Mouse (Mus musculus) limb, embryonic 12.5 days (tissue): ENCODE data around the gene Stat5b. TPM values are rescaled to one million over a fixed set of nuclear protein-coding genes. Genes with fewer than 3 reads are reported as not detected.
A peak's percentile ranks its signal among the peaks of the same experiment; 100 is the strongest.

ENCODE experiments used
- ATAC-seq: fragments of 200-750 bp; cut with Nextera tagmentation; 2 replicates; pipeline ENCODE4 v1.8.0; 2017; ENCODE audit warnings: low read depth, moderate TSS enrichment; ENCODE audit not compliant: insufficient number of reproducible peaks, insufficient read depth, low FRiP score, low TSS enrichment
- H3K27ac ChIP-seq: fragments of 300-500 bp; sonication (generic); 2 replicates; pipeline ENCODE4 v1.5.1; 2016; ENCODE audit warnings: mild to moderate bottlenecking, moderate library complexity
- H3K27me3 ChIP-seq: fragments of 300-500 bp; sonication (generic); 2 replicates; pipeline ENCODE4 v1.6.1; 2016; ENCODE audit warnings: mild to moderate bottlenecking, moderate library complexity
- H3K36me3 ChIP-seq: fragments of 300-500 bp; sonication (generic); 2 replicates; pipeline ENCODE4 v1.6.1; 2016; ENCODE audit warnings: mild to moderate bottlenecking, moderate library complexity
- H3K4me1 ChIP-seq: fragments of 300-500 bp; sonication (generic); replicated peaks from 2 replicates; pipeline ENCODE4 v1.6.1; 2016
- H3K4me2 ChIP-seq: fragments of 300-500 bp; sonication (generic); 2 replicates; pipeline ENCODE4 v1.6.1; 2016; ENCODE audit warnings: mild to moderate bottlenecking, moderate library complexity
- H3K4me3 ChIP-seq: fragments of 300-500 bp; sonication (generic); replicated peaks from 2 replicates; pipeline ENCODE4 v1.5.1; 2016; ENCODE audit warnings: mild to moderate bottlenecking
- H3K9ac ChIP-seq: fragments of 300-500 bp; sonication (generic); replicated peaks from 2 replicates; pipeline ENCODE4 v1.6.1; 2016; ENCODE audit warnings: mild to moderate bottlenecking, moderate library complexity
- H3K9me3 ChIP-seq: fragments of 300-500 bp; sonication (generic); 2 replicates; pipeline ENCODE4 v1.6.1; 2016; ENCODE audit warnings: mild to moderate bottlenecking, moderate library complexity
- WGBS: fragments of 180-500 bp; shearing (Covaris S2); methylation state at CpG from one replicate; pipeline ENCODE4 v1.1.7; 2016; 5-methylcytosine and 5-hydroxymethylcytosine counted together
- polyA plus RNA-seq: library from polyadenylated mRNA; unstranded; fragments of >200 nt; fragmentation: Nextera tagmentation; extraction: Ambion mirVana; gene quantifications from 2 replicates; pipeline ENCODE4 v1.2.1, GENCODE M21; 2016

Gene Stat5b
- polyA plus RNA-seq, 1 experiment from 2014 or later, result 20.4 TPM

GRCm38 (mm10) chr11:100761547-100762045 is 88.9 kb downstream of the Stat5b start:
- H3K9me3 ChIP-seq, result no peaks in the 10 kb centered on the region
- peaks cover 64% of the 10 kb centered on the region for H3K27me3 ChIP-seq
- H3K4me3 ChIP-seq, result peak overlapping the region; percentile 39
- WGBS, result under 1% methylated on average over 27 of the region's 27 CpGs
- peaks cover 20% of the 10 kb centered on the region for H3K4me1 ChIP-seq
- H3K27ac ChIP-seq, result no peak overlapping the region
- peak overlapping the region; percentile 50; the same call in 1 of the 2 replicates for H3K9ac ChIP-seq
- no peaks in the 10 kb centered on the region for H3K36me3 ChIP-seq
- H3K4me2 ChIP-seq, result peak overlapping the region; percentile 71
- ATAC-seq, result no peak

- H3K9me3 ChIP-seq, result no peaks in the 10 kb centered on the region
- H3K9ac ChIP-seq, result no peak within 1 kb of the TSS
- no peaks in the 10 kb centered on the region for H3K36me3 ChIP-seq
- H3K27me3 ChIP-seq, result peaks cover 74% of the 10 kb centered on the region
- no peak within 1 kb of the TSS for H3K27ac ChIP-seq
- ATAC-seq, result no peak
- H3K4me2 ChIP-seq, result peak within 1 kb of the TSS; percentile 55
- peaks cover 20% of the 10 kb centered on the region for H3K4me1 ChIP-seq
- WGBS, result under 1% methylated on average over 51 of the region's 51 CpGs
- H3K4me3 ChIP-seq, result peak within 1 kb of the TSS; percentile 26
Observed at GRCm38 (mm10) chr11:100759611-100760233, 90.8 kb downstream of the Stat5b start, which contains the start of gene Kcnh4. TSS of gene Kcnh4 (minus strand) at chr11:100759942.

GRCm38 (mm10) chr11:100758707-100759610 is 91.6 kb downstream of the Stat5b start:
- Histone ChIP-seq H3K27me3 (peaks cover 76% of the 10 kb centered on the region), H3K4me2 (peak overlapping the region; percentile 55), H3K9ac (no peak overlapping the region), H3K4me3 (peak overlapping the region; percentile 26), H3K27ac (no peak overlapping the region), H3K36me3 (no peaks in the 10 kb centered on the region), H3K4me1 (peaks cover 20% of the 10 kb centered on the region), H3K9me3 (no peaks in the 10 kb centered on the region)
- WGBS, result 2% methylated on average over 35 of the region's 35 CpGs
- ATAC-seq, result no peak

GRCm38 (mm10) chr11:100757566-100757965 is 93.0 kb downstream of the Stat5b start:
- H3K36me3 ChIP-seq, result no peaks in the 10 kb centered on the region
- ATAC-seq, result no peak
- peaks cover 20% of the 10 kb centered on the region for H3K4me1 ChIP-seq
- no peak overlapping the region for H3K9ac ChIP-seq
- no peak overlapping the region for H3K4me2 ChIP-seq
- 87% methylated on average over 12 of the region's 12 CpGs for WGBS
- H3K27ac ChIP-seq, result no peak overlapping the region
- H3K9me3 ChIP-seq, result no peaks in the 10 kb centered on the region
- H3K4me3 ChIP-seq, result no peak overlapping the region
- H3K27me3 ChIP-seq, result peaks cover 78% of the 10 kb centered on the region

GRCm38 (mm10) chr11:100756476-100756875 is 94.0 kb downstream of the Stat5b start:
- peaks cover 78% of the 10 kb centered on the region for H3K27me3 ChIP-seq

GRCm38 (mm10) chr11:100754693-100755057 is 95.8 kb downstream of the Stat5b start:
- Histone ChIP-seq H3K27me3 (peaks cover 74% of the 10 kb centered on the region), H3K4me1 (peaks cover 7% of the 10 kb centered on the region), H3K27ac (no peak overlapping the region), H3K4me2 (no peak overlapping the region), H3K4me3 (no peak overlapping the region), H3K9ac (no peak overlapping the region), H3K9me3 (no peaks in the 10 kb centered on the region), H3K36me3 (no peaks in the 10 kb centered on the region)
- no peak for ATAC-seq
- WGBS, result 92% methylated on average over 3 of the region's 3 CpGs

More at GRCm38 (mm10) chr11:100756476-100756875, 94.0 kb downstream of the Stat5b start:
- H3K4me2 ChIP-seq, result no peak overlapping the region
- no peak overlapping the region for H3K9ac ChIP-seq
- 62% methylated on average over 6 of the region's 6 CpGs for WGBS
- H3K9me3 ChIP-seq, result no peaks in the 10 kb centered on the region
- ATAC-seq, result no peak
- H3K4me3 ChIP-seq, result no peak overlapping the region
- no peaks in the 10 kb centered on the region for H3K36me3 ChIP-seq
- peaks cover 14% of the 10 kb centered on the region for H3K4me1 ChIP-seq
- no peak overlapping the region for H3K27ac ChIP-seq

GRCm38 (mm10) chr11:100754021-100754692 is 96.4 kb downstream of the Stat5b start:
- 81% methylated on average over 12 of the region's 12 CpGs for WGBS
- Histone ChIP-seq H3K4me3 (no peak overlapping the region), H3K9me3 (no peaks in the 10 kb centered on the region), H3K27me3 (peaks cover 74% of the 10 kb centered on the region), H3K4me1 (peaks cover 3% of the 10 kb centered on the region; the same call in 1 of the 2 replicates), H3K9ac (no peak overlapping the region), H3K4me2 (no peak overlapping the region), H3K27ac (no peak overlapping the region), H3K36me3 (no peaks in the 10 kb centered on the region)
- no peak for ATAC-seq

GRCm38 (mm10) chr11:100752294-100752693 is 98.2 kb downstream of the Stat5b start:
- Histone ChIP-seq H3K4me2 (no peak overlapping the region), H3K4me3 (no peak overlapping the region), H3K27ac (no peak overlapping the region), H3K27me3 (peaks cover 73% of the 10 kb centered on the region), H3K4me1 (no peaks in the 10 kb centered on the region), H3K9ac (no peak overlapping the region), H3K9me3 (no peaks in the 10 kb centered on the region), H3K36me3 (no peaks in the 10 kb centered on the region)
- 24% methylated on average over 10 of the region's 10 CpGs for WGBS
- no peak for ATAC-seq

GRCm38 (mm10) chr11:100750127-100750526 is 100.4 kb downstream of the Stat5b start:
- Histone ChIP-seq H3K4me1 (no peaks in the 10 kb centered on the region), H3K36me3 (no peaks in the 10 kb centered on the region), H3K27ac (no peak overlapping the region), H3K4me2 (no peak overlapping the region), H3K4me3 (no peak overlapping the region), H3K27me3 (peaks cover 80% of the 10 kb centered on the region), H3K9ac (no peak overlapping the region), H3K9me3 (no peaks in the 10 kb centered on the region)
- WGBS, result 89% methylated on average over 16 of the region's 16 CpGs
- no peak for ATAC-seq

- Histone ChIP-seq H3K4me2 (no peak overlapping the region), H3K9ac (no peak overlapping the region), H3K4me1 (no peaks in the 10 kb centered on the region), H3K27ac (no peak overlapping the region), H3K9me3 (no peaks in the 10 kb centered on the region), H3K27me3 (peaks cover 76% of the 10 kb centered on the region), H3K4me3 (no peak overlapping the region), H3K36me3 (no peaks in the 10 kb centered on the region)
- no peak for ATAC-seq
- WGBS, result 40% methylated on average over 25 of the region's 25 CpGs
Observed at GRCm38 (mm10) chr11:100749469-100749868, 101.1 kb downstream of the Stat5b start.

GRCm38 (mm10) chr11:100748620-100749019 is 101.9 kb downstream of the Stat5b start:
- Histone ChIP-seq H3K4me2 (no peak overlapping the region), H3K27ac (no peak overlapping the region), H3K9ac (no peak overlapping the region), H3K4me3 (no peak overlapping the region), H3K27me3 (peaks cover 73% of the 10 kb centered on the region), H3K36me3 (no peaks in the 10 kb centered on the region), H3K9me3 (no peaks in the 10 kb centered on the region), H3K4me1 (no peaks in the 10 kb centered on the region)
- ATAC-seq, result no peak
- 82% methylated on average over 4 of the region's 4 CpGs for WGBS
